Mouse (Mus musculus): ENCODE measurements around the gene Acrbp.

DNA sequence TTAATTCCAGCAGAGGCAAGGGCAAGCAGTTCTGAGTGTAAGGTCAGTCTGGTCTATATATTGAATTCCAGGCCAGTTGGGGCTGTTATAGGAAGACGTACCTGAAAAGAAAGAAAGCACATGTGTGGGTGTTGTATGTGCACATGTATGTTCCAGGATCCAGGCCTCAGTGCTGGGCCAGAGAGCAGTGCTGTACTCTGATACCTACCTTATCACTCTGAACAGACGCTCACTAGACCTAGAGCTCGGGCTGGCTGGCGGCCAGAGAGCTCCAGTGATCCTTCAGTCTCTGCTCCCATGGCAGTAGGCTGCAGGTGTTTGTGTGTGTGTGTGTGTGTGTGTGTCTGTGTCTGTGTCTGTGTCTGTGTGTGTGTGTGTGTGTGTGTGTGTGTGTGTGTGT lies 54.7 kb downstream of the Acrbp start:
- TF ChIP-seq CTCF (IDR thresholded peaks at IDR 0.05; ENCODE audit: extremely low read depth, insufficient read length, insufficient replicate concordance, low read depth, low read length) (no peak), POLR2A (IDR thresholded peaks at IDR 0.05; ENCODE audit: low read depth, low read length) (no peak)
